Mouse (Mus musculus) mesoderm, embryonic 11.5 days (tissue): ENCODE results near the gene Nxf3.

Experiments used
- DNase-seq: peaks from one replicate; pipeline ENCODE4 v3.0.0-alpha.2; 2012; ENCODE audit warnings: low read depth, low spot score

Nxf3 gene

DNA sequence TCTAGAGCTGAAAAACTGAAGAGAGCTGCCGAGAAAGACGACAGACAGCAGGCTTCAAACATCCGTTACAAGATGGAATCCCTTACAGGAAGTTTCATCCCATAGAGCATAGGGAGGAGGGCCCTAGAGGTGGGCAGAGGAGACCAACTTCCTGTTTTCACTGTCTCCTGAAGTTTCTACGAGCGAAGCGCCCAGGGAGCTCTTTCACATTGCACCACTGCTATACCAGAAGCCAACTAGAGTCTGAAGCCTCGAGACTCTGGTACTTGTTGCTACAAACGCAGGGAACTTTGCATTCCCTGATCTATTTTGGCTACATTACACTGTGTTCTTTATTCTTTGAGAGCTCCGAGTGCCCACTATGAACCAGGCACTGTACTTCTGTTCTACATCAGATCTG is at the start of gene Nxf3:
TSS of gene Nxf3 (minus strand) at position 101 of the 400 bp plus-strand sequence.
- no peak for DNase-seq

DNA sequence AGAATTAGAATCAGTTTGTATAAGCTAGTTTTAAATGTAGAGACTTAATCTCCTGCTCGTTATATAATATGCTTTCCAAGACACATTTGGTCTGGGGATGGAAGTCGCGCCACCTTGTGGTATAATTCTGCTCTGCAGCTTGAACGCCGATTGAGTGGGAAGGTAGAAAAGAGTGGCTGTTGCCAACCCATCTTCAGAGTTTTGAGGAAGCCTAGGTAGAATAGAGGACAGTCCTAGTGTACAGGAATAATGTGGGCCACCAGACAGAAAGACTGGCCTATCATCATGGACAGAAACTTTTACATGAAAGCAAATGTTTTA is 42.6 kb upstream of the Nxf3 start:
- DNase-seq, result peak; percentile 62

GRCm38 (mm10) chrX:136127038-136127743 is 42.1 kb upstream of the Nxf3 start:
- DNase-seq, result no peak

GRCm38 (mm10) chrX:136115419-136115961 is 30.4 kb upstream of the Nxf3 start:
- DNase-seq, result peak; percentile 85

GRCm38 (mm10) chrX:136115015-136115414 is 30.0 kb upstream of the Nxf3 start:
- no peak for DNase-seq

DNA sequence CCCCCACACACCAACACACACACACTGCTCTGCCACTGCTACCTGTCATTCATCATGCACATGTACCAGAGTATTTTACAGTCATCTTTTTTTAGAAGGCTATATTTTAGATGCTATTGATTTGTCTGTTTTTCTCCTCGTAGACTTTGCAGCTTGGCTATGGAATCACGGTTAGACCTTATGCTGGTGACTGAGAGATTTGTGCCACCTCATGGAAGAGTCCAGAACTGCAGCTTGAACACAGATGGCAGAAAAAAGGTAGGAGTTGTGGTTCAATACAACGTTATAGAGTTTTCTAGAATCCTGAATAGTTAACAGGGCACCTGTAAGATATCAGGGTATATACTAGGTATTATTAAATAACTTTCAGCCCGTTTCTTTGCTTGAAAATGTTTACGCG is 22.9 kb upstream of the Nxf3 start:
- DNase-seq, result peak; percentile 39

DNA sequence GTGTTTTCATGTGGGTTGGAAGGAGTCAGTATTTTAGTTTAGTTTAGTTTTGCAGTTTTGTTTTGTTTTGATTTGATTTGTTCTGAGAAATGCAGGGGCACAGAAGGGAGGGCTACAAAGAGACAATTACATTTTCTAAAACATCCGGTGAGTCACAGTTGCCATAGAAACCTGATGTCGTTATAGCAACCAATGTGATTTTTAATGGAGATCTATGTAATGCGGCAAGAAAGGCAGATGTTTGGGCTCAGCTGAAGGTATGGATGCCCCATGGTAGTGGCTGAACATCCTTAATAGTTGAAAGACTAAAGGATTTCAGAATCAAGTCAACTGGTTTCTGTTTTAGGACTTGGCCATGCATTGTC is 19.7 kb upstream of the Nxf3 start:
- DNase-seq, result peak; percentile 7

DNA sequence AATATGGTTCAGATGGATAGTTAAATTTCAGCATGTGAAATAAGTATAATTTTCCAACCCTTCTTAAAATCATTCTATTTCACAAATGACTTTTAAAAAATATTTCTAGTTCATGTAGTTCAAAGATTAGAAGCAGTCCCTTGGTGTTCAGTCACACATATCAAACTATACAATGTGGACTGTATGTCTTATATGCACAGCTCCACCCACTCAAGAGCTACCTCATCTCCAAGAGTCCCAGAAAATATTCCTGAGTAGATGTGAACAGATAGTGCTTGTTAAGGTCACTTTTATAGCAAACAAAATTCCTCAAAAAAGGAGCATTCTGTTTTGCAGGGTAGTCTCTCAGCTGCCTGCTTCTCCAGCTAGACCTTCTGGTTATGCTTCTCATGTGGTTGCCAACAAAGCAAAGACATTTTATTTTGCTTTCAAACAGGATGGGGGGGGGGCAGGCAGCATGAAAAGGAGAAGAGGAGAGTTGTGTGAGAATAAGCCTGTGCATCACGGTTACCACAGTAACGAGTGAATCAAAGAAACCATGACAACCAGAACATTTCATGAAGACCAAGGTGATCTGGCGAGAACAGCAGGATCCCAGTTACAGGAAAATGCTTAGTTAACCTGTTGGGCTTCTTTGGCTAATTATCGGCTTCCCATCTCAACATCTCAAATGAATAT is 19.1 kb upstream of the Nxf3 start:
- no peak for DNase-seq

DNA sequence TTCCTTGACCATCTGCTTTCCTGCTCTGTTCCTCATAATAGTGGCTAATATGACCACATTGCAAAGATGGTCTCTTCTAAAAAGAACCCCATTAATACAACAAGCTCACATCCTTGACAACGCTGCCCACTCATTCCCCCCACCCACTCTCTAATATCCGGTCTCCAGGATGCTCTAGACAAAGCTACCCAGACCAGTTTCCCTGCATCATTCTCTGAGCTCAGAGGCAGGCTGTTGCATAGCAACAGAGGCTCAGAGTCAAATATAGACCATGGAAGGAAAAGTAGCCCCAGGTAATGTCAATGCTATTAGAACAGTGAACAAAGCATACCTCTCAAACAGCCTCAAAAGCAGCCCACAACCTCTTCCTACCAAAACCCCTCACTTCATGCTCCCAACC is 9.4 kb upstream of the Nxf3 start:
- DNase-seq, result no peak

- no peak for DNase-seq
These were observed 7.6 kb upstream of the Nxf3 start for GRCm38 (mm10) chrX:136092497-136093279.

DNA sequence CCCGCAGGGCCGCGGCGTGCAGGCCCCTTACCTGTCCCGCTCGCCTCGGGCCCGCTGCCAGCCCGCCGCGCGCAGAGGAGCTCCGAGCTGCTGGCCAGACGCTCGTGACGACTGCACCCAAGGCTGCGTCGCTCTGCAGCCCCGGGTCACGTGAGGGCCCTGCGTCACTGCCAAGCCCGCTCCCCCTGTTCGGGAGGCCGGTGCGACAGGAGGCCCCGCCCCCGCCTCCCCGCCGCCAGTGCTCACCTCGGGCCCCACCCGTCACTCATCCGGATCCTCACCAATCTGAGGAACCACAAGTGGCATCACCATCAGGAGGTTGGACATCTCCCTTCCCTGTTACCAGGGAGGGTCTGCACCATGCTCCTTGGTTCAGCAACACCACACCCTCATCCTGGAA is 17.0 kb downstream of the Nxf3 start, which contains the start of gene Bex2:
TSS of gene Bex2 (minus strand) at position 217 of the 400 bp plus-strand sequence.
- peak; percentile 2 for DNase-seq

DNA sequence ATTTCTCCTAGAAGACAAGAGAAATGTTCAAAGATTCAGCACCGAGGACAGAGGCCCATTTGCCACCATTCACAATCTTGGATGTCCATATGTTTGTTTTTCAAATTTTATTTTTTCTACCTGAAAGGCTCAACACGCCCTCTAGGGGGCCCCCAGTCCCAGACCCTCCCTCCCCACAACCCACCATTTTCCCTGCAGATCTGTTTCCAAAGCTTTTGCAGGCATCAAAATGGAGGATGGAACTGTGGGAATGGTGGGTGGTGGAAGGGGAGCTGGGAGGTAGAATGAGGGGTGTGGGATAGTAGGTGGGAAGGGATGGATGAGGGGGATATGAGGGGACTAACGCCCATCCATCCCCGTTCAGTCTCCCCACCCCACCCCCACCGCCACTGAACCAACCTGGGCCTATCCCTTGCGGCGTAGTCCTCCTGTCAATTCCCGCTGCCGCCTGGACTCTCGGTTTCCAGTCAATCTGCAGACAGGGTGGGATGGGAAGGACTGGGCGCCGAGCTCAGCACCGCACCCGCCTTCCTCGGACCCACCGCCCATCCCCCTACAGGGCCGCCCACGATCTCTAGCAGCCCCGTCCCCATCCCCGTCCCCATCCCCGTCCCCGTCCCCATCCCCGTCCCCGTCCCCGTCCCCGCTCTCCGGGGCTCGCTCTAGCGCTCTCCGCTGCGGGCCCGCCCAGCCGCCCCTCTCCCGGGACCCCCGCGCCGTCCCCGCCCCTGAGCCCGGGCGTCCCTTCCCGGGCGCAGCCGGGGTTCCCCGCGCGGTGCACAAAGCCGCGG is 17.7 kb downstream of the Nxf3 start:
- peak; percentile 59 for DNase-seq

DNA sequence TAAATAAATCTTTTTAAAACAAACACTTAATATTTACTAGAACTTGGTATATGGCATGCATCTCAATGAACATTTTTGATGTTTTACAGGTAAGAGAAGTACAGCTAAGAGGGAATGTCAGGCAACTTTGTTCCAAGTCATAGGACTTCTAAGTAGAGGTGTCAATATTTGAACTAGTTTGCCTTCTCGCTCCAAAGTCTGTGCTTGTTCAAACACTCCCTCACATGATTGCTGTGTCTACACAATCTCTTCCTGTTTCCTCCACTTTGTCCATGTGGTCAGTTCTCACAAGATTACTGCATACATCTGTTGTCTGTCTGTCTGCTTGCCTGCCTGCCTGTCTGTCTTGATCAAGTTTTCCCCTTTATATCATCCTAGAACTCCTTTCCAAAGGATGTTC is 24.4 kb downstream of the Nxf3 start:
- DNase-seq, result no peak

DNA sequence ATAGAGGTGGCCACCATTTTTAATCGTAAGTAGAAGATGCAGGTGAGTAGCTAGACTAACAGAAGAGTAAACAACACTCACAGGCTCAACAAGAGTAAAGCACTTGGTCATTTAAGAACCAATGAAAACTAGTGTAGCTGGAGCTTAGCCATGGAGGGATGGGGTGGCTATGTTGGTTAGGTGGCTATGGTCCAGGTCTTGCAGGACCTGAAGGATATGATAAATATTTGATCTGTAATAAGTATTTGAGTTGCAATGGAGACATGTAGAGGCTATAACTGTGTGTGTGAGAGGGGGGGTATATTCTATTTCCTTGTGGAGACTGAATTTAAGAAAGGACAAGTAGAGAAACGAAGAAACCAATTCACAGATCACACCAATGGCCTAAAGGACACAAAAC is 33.8 kb downstream of the Nxf3 start:
- DNase-seq, result no peak

DNA sequence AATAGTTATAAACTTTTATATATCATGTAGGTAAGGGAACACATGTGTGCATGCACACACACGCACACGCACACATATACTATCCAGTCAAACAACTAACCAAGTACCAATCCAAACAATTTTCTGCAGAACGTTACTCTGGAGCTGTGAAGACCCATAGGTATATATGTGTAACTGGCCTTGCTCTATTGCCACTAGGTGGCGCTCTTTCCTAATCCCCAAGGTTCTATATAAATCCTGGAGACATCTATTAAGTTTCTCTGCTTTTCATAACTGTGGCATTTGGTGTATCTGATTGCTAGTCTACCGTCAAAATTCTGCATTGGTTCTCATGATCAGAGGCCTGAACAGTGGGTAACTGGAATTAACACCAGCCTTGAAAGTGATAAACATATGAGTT is 37.5 kb downstream of the Nxf3 start:
- peak; percentile 74 for DNase-seq

DNA sequence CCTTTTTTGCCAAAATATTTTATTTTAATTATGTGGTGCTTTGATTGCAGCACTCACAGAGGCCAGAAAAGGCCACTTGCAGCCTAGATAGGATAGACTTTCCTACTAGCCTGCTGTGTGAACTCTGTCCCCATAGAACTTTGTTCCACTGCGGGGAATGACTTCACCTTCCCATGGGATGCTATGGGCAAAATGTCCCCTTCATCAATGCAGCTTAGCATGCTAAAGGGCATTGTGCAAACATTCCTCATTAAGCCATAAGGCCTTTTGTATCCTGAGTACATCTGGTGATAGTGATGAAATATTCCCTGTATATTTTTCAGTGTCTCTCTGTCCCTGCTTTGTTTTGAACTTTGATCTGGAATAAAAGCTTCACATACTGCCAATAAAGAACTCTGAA is 41.3 kb downstream of the Nxf3 start:
- DNase-seq, result no peak

DNA sequence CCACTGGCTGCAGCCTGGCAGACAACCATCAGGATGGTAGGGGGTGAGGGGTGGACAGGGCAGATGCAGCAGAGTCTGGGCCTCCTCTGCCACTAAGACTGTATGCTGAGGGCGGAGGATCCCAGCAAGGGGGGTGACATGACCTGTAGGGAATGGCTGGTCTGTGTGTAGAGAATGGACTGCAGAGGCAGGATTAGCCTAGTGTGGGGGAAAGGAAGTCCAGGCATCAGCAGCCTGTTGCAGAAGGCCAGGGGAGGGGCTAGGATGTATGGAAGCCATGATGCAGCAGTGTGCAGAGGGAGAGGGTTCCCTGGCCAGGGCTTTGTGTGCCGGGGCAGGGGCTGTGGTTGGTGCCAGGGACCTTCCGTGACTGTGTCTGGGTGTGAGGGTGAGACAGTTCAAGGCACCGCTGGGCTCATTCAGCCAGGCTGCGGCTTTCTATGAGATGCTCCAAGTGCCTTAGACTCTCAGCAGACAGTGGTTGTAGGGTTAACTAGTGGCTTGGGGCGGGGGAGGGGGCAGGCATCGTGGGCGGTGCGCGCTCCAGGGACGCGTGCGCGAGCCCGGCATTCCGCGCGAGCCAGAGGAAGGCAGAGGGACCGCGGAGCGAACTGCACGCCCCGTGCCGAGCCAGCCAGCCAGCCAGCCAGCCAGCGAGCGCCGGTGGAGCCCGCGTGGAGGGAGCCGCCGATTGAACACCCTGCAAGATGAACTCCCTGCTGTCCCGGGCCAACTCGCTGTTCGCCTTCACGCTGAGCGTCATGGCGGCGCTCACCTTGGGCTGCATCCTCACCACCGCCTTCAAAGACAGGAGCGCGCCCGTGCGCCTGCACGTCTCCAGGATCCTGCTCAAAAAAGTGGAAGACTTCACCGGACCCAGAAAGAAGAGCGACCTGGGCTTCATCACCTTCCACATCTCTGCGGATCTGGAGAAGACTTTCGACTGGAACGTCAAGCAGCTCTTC is 52.0 kb downstream of the Nxf3 start, which contains the start of gene Arxes1:
TSS of gene Arxes1 (plus strand) at position 569 of the 965 bp plus-strand sequence.
- peak; percentile 8 for DNase-seq

DNA sequence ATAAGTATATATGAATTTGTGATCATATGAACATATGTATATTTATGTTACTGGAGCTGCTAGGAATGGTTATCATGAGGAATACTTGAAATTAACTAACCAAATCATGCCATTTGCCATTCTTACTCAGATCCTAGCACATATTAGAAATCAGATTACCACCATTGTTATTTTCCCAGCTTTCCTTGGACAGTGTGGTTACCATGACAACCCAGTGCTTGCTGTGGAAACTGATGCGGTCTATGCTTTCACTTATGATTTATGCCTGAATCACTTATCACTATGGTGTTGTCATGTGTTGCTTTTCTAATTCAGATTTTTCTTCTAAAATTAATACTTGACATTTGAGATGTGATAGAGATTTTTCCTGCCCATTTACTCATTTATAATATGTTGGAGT is 54.7 kb downstream of the Nxf3 start:
- DNase-seq, result no peak
